Mouse (Mus musculus) MEL (cell line): ENCODE measurements around the gene Sh3rf1.

Experiments
- CTCF ChIP-seq, 3 experiments: IDR thresholded peaks in 2 of 3; conservative IDR thresholded peaks in 1 of 3; 2 replicates each; pipeline ENCODE4 v1.5.1; 2011 to 2012; ENCODE audit warnings: low read length in 3 of 3, low read depth in 2 of 3, mild to moderate bottlenecking in 2 of 3, improper control_type of control experiment in 1 of 3, inconsistent platforms in 1 of 3, mixed read lengths in 1 of 3, moderate library complexity in 1 of 3; ENCODE audit not compliant: control insufficient read depth in 1 of 3, insufficient read depth in 1 of 3, poor library complexity in 1 of 3, severe bottlenecking in 1 of 3
- E2F4 ChIP-seq: IDR thresholded peaks from 2 replicates; pipeline ENCODE4 v1.6.1; 2011; ENCODE audit warnings: low read depth, low read length, improper control_type of control experiment, borderline replicate concordance
- HCFC1 ChIP-seq: IDR thresholded peaks from 2 replicates; pipeline ENCODE4 v1.6.1; 2012; ENCODE audit warnings: low read depth, mild to moderate bottlenecking, inconsistent platforms, low read length, improper control_type of control experiment, moderate library complexity
- KAT2A ChIP-seq: conservative IDR thresholded peaks from 2 replicates; pipeline ENCODE4 v1.6.1; 2012; ENCODE audit warnings: low read depth, low read length, improper control_type of control experiment, inconsistent platforms
- MAX ChIP-seq: IDR thresholded peaks from 2 replicates; pipeline ENCODE4 v1.6.1; 2011; ENCODE audit warnings: low read length, improper control_type of control experiment
- POLR2A ChIP-seq, 2 experiments: IDR thresholded peaks; 2 replicates each; pipeline ENCODE4 v1.6.1; 2011 to 2012; ENCODE audit warnings: low read length in 2 of 2, mild to moderate bottlenecking in 2 of 2, control low read depth in 1 of 2, improper control_type of control experiment in 1 of 2, low read depth in 1 of 2, moderate library complexity in 1 of 2; ENCODE audit not compliant: control insufficient read depth in 1 of 2, insufficient read depth in 1 of 2, poor library complexity in 1 of 2
- RCOR1 ChIP-seq: IDR thresholded peaks from 2 replicates; pipeline ENCODE4 v1.6.1; 2012; ENCODE audit warnings: low read depth, mild to moderate bottlenecking, inconsistent platforms, low read length, improper control_type of control experiment
- TAL1 ChIP-seq: IDR thresholded peaks from 2 replicates; pipeline ENCODE4 v1.6.1; 2012; ENCODE audit warnings: mild to moderate bottlenecking, inconsistent platforms, low read length, moderate library complexity, mixed read lengths
- UBTF ChIP-seq: IDR thresholded peaks from 2 replicates; pipeline ENCODE4 v1.6.1; 2012; ENCODE audit warnings: low read depth, mild to moderate bottlenecking, inconsistent platforms, low read length, improper control_type of control experiment, moderate library complexity, borderline replicate concordance; ENCODE audit not compliant: insufficient read depth
- ZMIZ1 ChIP-seq: IDR thresholded peaks from 2 replicates; pipeline ENCODE4 v1.6.1; 2012; ENCODE audit warnings: low read depth, mild to moderate bottlenecking, inconsistent platforms, low read length, improper control_type of control experiment, moderate library complexity

- no peak for TF ChIP-seq POLR2A (IDR thresholded peaks at IDR 0.05; ENCODE audit: control insufficient read depth in 1 of 2, insufficient read depth in 1 of 2, low read depth in 1 of 2, low read length in 2 of 2, poor library complexity in 1 of 2)
- no peak for TF ChIP-seq MAX
- no peak for TF ChIP-seq KAT2A
- no peak for TF ChIP-seq CTCF (IDR thresholded peaks at IDR 0.05 in 2 of 3, conservative IDR thresholded peaks at IDR 0.05 in 1 of 3; ENCODE audit: control insufficient read depth in 1 of 3, insufficient read depth in 1 of 3, low read depth in 2 of 3, low read length in 3 of 3, poor library complexity in 1 of 3, severe bottlenecking in 1 of 3)
- no peak for TF ChIP-seq RCOR1
- no peak for TF ChIP-seq E2F4
- TF ChIP-seq UBTF = no peak
- TF ChIP-seq ZMIZ1 = no peak
- no peak for TF ChIP-seq HCFC1
- TF ChIP-seq TAL1 = no peak
These were observed 47.8 kb upstream of the Sh3rf1 start for GRCm38 (mm10) chr8:61175876-61176275.
